Mouse (Mus musculus) heart, adult 2 months (tissue): ENCODE results near the gene Itpkb. TPM values are rescaled to one million over a fixed set of nuclear protein-coding genes. Genes with fewer than 3 reads are reported as not detected.

ENCODE experiments used
- DNase-seq, 2 experiments: peaks; one replicate each; pipeline ENCODE4 v3.0.0; 2021
- H3K27ac ChIP-seq: fragments of 200-600 bp; 2 replicates; pipeline ENCODE4 v1.8.1; 2022
- H3K27me3 ChIP-seq: fragments of 200-500 bp; 2 replicates; pipeline ENCODE4 v1.6.1; 2012; ENCODE audit warnings: mild to moderate bottlenecking, low read length, inconsistent platforms, mixed read lengths; ENCODE audit not compliant: control insufficient read depth, insufficient read depth
- H3K36me3 ChIP-seq: fragments of 200-500 bp; 2 replicates; pipeline ENCODE4 v1.6.1; 2012; ENCODE audit warnings: low read length, inconsistent platforms; ENCODE audit not compliant: control insufficient read depth, insufficient read depth
- H3K4me1 ChIP-seq: fragments of 200-500 bp; 2 replicates; pipeline ENCODE4 v1.6.1; 2011; ENCODE audit warnings: low read length; ENCODE audit not compliant: control insufficient read depth, insufficient read depth
- H3K4me3 ChIP-seq: fragments of 200-600 bp; 2 replicates; pipeline ENCODE4 v1.8.1; 2022
- H3K79me2 ChIP-seq: fragments of 200-500 bp; replicated peaks from 2 replicates; pipeline ENCODE4 v1.6.1; 2012; ENCODE audit warnings: mild to moderate bottlenecking, inconsistent platforms, low read length, moderate library complexity, mixed read lengths; ENCODE audit not compliant: control insufficient read depth, insufficient read depth
- H3K9ac ChIP-seq: fragments of 200-500 bp; 2 replicates; pipeline ENCODE4 v1.6.1; 2012; ENCODE audit warnings: low read depth, mild to moderate bottlenecking, control low read depth, inconsistent platforms, low read length, mixed read lengths
- CTCF ChIP-seq: fragments of 200-600 bp; IDR thresholded peaks from 2 replicates; pipeline ENCODE4 v1.8.1; 2022; ENCODE audit warnings: antibody characterized with exemption, mild to moderate bottlenecking, moderate library complexity
- EP300 ChIP-seq: fragments of 200-500 bp; IDR thresholded peaks from 2 replicates; pipeline ENCODE4 v1.6.1; 2011; ENCODE audit warnings: low read depth, low read length, control low read depth; ENCODE audit not compliant: insufficient read depth
- POLR2A ChIP-seq: fragments of 200-500 bp; IDR thresholded peaks from 2 replicates; pipeline ENCODE4 v1.6.1; 2011; ENCODE audit warnings: mild to moderate bottlenecking, low read depth, low read length, control low read depth; ENCODE audit not compliant: insufficient read depth
- WGBS: fragments of 180-500 bp; shearing (Covaris S2); methylation state at CpG from one replicate; pipeline ENCODE4 v1.1.7; 2018; 5-methylcytosine and 5-hydroxymethylcytosine counted together
- intact Hi-C: fragments of 180-260 bp; cut with DNase I; formaldehyde crosslinking; loops from one replicate; pipeline ENCODE4 v1.15.1; 2025
- polyA plus RNA-seq: library from polyadenylated mRNA; depleted of rRNA; stranded (reverse); fragments of >200 nt; gene quantifications from 2 replicates; pipeline ENCODE4 v1.2.3, GENCODE M21; 2012
- total RNA-seq, 2 experiments: library from RNA; stranded (reverse); gene quantifications; 2 replicates each; pipeline ENCODE4 v1.2.3; 2021

Gene Itpkb
- total and polyA plus RNA-seq, 3 experiments, result 21.5 to 50.7 (median 50.0) TPM

GRCm38 (mm10) chr1:180428101-180428712, 97.9 kb downstream of the Itpkb start:
- WGBS, result 4% methylated on average over 9 of the region's 9 CpGs
- TF ChIP-seq EP300 (peak; percentile 83), CTCF (0 out of 2 replicates have a peak, but pooled peaks have one; percentile 99), POLR2A (no peak)
- Histone ChIP-seq H3K36me3 (no peaks in the 10 kb centered on the region; the same call in 1 of the 2 replicates), H3K4me3 (no peak overlapping the region), H3K27me3 (no peaks in the 10 kb centered on the region), H3K9ac (no peak overlapping the region), H3K27ac (peak overlapping the region; percentile 40; the same call in 1 of the 2 replicates), H3K4me1 (peaks cover 6% of the 10 kb centered on the region), H3K79me2 (no peaks in the 10 kb centered on the region)
- DNase-seq, result peak; percentile 69 to 71
- intact Hi-C loops, result loop anchor here (1.0 to 10.0 kb wide), 2 partner anchors 160 to 573 kb away; no protein-coding TSS in a partner anchor

- Histone ChIP-seq H3K4me1 (peaks cover 6% of the 10 kb centered on the region), H3K36me3 (no peaks in the 10 kb centered on the region; the same call in 1 of the 2 replicates), H3K4me3 (no peak overlapping the region), H3K79me2 (no peaks in the 10 kb centered on the region), H3K9ac (no peak overlapping the region), H3K27me3 (no peaks in the 10 kb centered on the region), H3K27ac (no peak overlapping the region)
- WGBS, result 42% methylated on average over 8 of the region's 8 CpGs
- TF ChIP-seq EP300, result no peak
- intact Hi-C loops, result loop anchor here (1.0 to 10.0 kb wide), 2 partner anchors 161 to 574 kb away; no protein-coding TSS in a partner anchor
- DNase-seq, result no peak
These were observed 98.6 kb downstream of the Itpkb start for GRCm38 (mm10) chr1:180428871-180429270.

DNA sequence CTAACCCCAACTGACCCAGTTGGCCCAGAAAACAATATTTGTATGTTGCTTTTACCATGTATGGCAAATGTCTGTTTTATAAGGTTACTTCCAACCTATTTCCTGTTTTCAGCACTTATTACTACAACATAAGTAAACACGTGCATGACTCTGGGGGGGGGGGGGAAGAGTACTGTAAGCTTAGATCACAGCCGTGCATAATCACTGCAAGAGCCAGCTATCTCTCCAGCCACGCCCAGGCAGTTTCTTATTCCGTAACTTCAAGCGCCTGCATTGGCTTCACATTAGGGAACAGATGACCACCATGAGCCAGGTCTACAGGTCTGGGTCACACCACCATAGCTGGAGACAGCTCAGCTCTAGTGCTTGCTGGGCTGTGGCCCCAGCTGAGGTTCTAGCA, 99.5 kb downstream of the Itpkb start:
- H3K4me1 ChIP-seq, result peaks cover 6% of the 10 kb centered on the region
- no peak overlapping the region for H3K4me3 ChIP-seq
- no peak for DNase-seq
- 33% methylated on average over 5 of the region's 5 CpGs for WGBS
- H3K79me2 ChIP-seq, result no peaks in the 10 kb centered on the region
- H3K27ac ChIP-seq, result no peak overlapping the region
- TF ChIP-seq EP300 (no peak), POLR2A (no peak), CTCF (no peak)
- H3K36me3 ChIP-seq, result no peaks in the 10 kb centered on the region; the same call in 1 of the 2 replicates
- intact Hi-C loops, result loop anchor here (10.0 kb wide), 1 partner anchor 575 kb away; no protein-coding TSS in a partner anchor
- no peaks in the 10 kb centered on the region for H3K27me3 ChIP-seq
- H3K9ac ChIP-seq, result no peak overlapping the region

DNA sequence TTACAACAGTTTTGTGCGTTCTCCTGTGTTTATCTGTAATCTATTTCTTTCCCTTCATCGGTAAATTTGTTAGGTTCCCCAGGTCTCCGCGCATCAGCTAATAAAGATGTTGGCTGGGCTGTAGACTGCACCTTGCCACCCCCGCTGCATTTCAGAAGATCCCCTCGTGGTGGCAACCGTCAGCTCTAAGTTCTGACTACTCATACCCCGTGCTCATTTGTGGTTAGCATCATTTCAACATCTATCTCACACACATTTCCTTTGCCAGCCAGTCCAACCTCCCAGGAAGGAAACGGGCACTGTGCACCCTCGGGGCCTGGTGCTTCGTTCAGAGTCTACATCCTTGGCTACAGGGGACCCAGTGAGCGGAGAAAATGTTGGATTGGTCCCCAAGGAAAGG, 101.5 kb downstream of the Itpkb start:
- H3K4me3 ChIP-seq, result no peak overlapping the region
- 59% methylated on average over 12 of the region's 12 CpGs for WGBS
- H3K27ac ChIP-seq, result no peak overlapping the region
- TF ChIP-seq EP300, result no peak
- TF ChIP-seq POLR2A, result no peak
- peak; percentile 14; the same call in 1 of the 2 replicates for TF ChIP-seq CTCF
- H3K4me1 ChIP-seq, result peaks cover 6% of the 10 kb centered on the region
- H3K36me3 ChIP-seq, result no peaks in the 10 kb centered on the region; the same call in 1 of the 2 replicates
- intact Hi-C loops, result no loop called here
- H3K9ac ChIP-seq, result no peak overlapping the region
- H3K79me2 ChIP-seq, result no peaks in the 10 kb centered on the region
- no peak for DNase-seq
- H3K27me3 ChIP-seq, result no peaks in the 10 kb centered on the region

GRCm38 (mm10) chr1:180433098-180433538, 102.8 kb downstream of the Itpkb start:
- Histone ChIP-seq H3K36me3 (no peaks in the 10 kb centered on the region; the same call in 1 of the 2 replicates), H3K27me3 (no peaks in the 10 kb centered on the region), H3K4me3 (no peak overlapping the region), H3K27ac (no peak overlapping the region), H3K9ac (no peak overlapping the region), H3K79me2 (no peaks in the 10 kb centered on the region), H3K4me1 (peaks cover 2% of the 10 kb centered on the region; the same call in 1 of the 2 replicates)
- 4% methylated on average over 16 of the region's 16 CpGs for WGBS
- intact Hi-C loops, result no loop called here
- TF ChIP-seq POLR2A (no peak), CTCF (no peak), EP300 (no peak)
- DNase-seq, result no peak

DNA sequence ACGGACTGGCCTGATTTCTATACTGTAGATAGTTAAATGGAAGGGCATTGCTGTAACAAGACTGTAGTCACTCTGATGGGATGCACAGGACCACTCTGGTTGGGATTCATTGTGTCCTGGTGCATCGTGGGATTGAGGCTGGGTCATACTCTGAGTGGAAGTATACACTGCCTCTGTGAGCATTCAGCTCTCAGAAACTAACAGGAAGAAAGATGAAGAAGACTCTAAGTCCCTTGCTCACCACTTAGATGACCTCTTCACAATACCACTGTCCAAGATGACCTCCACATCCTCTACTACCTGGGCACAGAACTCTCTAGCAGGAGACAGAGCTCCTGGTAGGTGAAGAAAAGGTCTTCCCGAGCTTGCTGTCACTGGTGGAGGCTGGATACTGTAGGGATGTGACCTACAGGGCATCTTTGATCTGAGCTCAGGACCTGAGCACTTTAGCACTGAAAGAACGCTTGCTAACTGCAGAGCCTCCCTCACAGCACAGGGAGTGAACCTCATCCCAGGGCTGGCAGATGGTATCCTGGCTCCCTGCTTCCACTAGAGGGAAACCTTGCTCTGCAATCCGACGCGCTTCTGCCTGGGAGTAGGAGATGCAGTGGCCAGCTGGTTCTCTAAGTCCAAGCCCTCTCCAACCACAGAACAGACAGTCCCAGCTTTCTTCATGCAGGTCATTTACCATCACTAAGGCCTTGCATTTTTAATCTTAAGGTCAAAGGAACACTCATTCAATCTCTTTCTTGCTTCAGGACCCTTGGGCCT, 103.7 kb downstream of the Itpkb start:
- H3K79me2 ChIP-seq, result no peaks in the 10 kb centered on the region
- 15% methylated on average over 7 of the region's 7 CpGs for WGBS
- peaks cover under 1% of the 10 kb centered on the region; the same call in 1 of the 2 replicates for H3K4me1 ChIP-seq
- TF ChIP-seq CTCF (peak; percentile 92), POLR2A (no peak), EP300 (peak; percentile 98)
- H3K27me3 ChIP-seq, result no peaks in the 10 kb centered on the region
- intact Hi-C loops, result loop anchor here (1.0 to 2.0 kb wide), 3 partner anchors 50 to 331 kb away; no protein-coding TSS in a partner anchor
- no peak overlapping the region for H3K9ac ChIP-seq
- H3K4me3 ChIP-seq, result no peak overlapping the region
- no peak overlapping the region for H3K27ac ChIP-seq
- DNase-seq, result peak; percentile 57 to 61
- H3K36me3 ChIP-seq, result no peaks in the 10 kb centered on the region
